ENCODE assay signal across 25 mouse cellular contexts in genomic region chr5:18163515-18163914, GRCm38 (mm10).
"Had no signal": no experiment of that assay in that cellular context is flagged by ENCODE, and none has a peak within 500 bp of the region (broad histone marks: within the 10 kb centered on the region; RNA-seq: fewer than 3 reads in every experiment).

No protein-coding gene starts in this region.

- H3K4me1 ChIP-seq: heart, embryonic 13.5 days; heart, embryonic 15.5 days; hindbrain, embryonic 13.5 days; hindbrain, embryonic 15.5 days; kidney, embryonic 15.5 days; limb, embryonic 13.5 days; limb, embryonic 15.5 days; liver, embryonic 12.5 days had no signal

- DNase-seq: gastrocnemius, postnatal 14 days; gastrocnemius, postnatal 36 days; heart, adult 11 months; heart, adult 2 months; heart, postnatal 14 days; heart, postnatal 36 days; kidney, adult 11 months; kidney, adult 2 months; kidney, adult 9 months; kidney, postnatal 14 days; kidney, postnatal 36 days; left cerebral cortex, postnatal 4 days had no signal

- H3K4me3 ChIP-seq: heart, adult 2 months; heart, embryonic 13.5 days; heart, embryonic 15.5 days; hindbrain, embryonic 13.5 days; hindbrain, embryonic 15.5 days; kidney, embryonic 15.5 days; limb, embryonic 13.5 days; limb, embryonic 15.5 days; liver, embryonic 12.5 days had no signal

- H3K27ac ChIP-seq: heart, adult 2 months; heart, embryonic 13.5 days; heart, embryonic 15.5 days; hindbrain, embryonic 13.5 days; hindbrain, embryonic 15.5 days; hindbrain, postnatal 0 days; kidney, embryonic 15.5 days; kidney, postnatal 0 days; limb, embryonic 13.5 days; limb, embryonic 15.5 days; liver, embryonic 12.5 days; liver, embryonic 14.5 days had no signal

- H3K27me3 ChIP-seq: heart, embryonic 13.5 days; heart, embryonic 15.5 days; hindbrain, embryonic 13.5 days; hindbrain, embryonic 15.5 days; kidney, embryonic 15.5 days; limb, embryonic 13.5 days; limb, embryonic 15.5 days; liver, embryonic 12.5 days had no signal

- H3K36me3 ChIP-seq: heart, embryonic 13.5 days; heart, embryonic 15.5 days; hindbrain, embryonic 13.5 days; hindbrain, embryonic 15.5 days; kidney, embryonic 15.5 days; limb, embryonic 13.5 days; limb, embryonic 15.5 days; liver, embryonic 12.5 days had no signal

- H3K4me2 ChIP-seq: heart, embryonic 11.5 days; heart, embryonic 13.5 days; heart, embryonic 15.5 days; hindbrain, embryonic 13.5 days; hindbrain, embryonic 15.5 days; kidney, embryonic 15.5 days; limb, embryonic 13.5 days; limb, embryonic 15.5 days; liver, embryonic 12.5 days had no signal

- H3K9ac ChIP-seq: heart, embryonic 13.5 days; heart, embryonic 15.5 days; hindbrain, embryonic 13.5 days; hindbrain, embryonic 15.5 days; kidney, embryonic 15.5 days; limb, embryonic 13.5 days; limb, embryonic 15.5 days; liver, embryonic 12.5 days; liver, embryonic 14.5 days had no signal

- H3K9me3 ChIP-seq: hindbrain, embryonic 15.5 days; kidney, embryonic 15.5 days; limb, embryonic 13.5 days; limb, embryonic 15.5 days; liver, embryonic 12.5 days had no signal

- ATAC-seq: hindbrain, postnatal 0 days; intestine, embryonic 16.5 days; liver, embryonic 12.5 days had no signal
